Comparison of ENCODE assay signal across 9 mouse cellular contexts in the genomic region with DNA sequence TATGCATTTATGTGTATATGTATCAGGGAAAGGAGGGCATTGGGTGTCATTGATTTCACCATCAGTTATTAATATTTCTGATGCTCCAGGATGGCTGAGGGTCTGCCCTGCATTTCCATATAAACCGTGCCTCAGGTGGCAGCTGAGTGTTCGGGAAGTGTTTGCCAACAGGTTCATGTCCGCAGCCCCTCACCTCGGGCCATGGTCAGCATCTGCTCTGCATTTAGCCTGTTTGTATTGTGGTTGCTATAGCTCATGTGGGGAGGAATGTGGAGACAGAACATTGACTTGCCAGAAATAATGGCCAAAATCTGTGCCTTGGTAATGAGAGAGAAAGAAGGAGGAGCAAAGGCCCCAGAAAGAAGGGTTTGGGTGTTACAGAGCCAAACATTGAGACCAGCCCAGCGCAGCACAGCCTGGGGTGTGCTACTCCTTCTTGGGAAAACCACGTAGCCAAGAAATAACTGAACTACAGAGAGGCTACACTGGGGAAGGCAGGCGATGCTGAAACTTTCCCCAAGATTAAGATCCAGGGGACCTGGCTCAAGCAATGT.
"Had no signal": no experiment of that assay in that cellular context is flagged by ENCODE, and none has a peak within 500 bp of the region (broad histone marks: within the 10 kb centered on the region; RNA-seq: fewer than 3 reads in every experiment).

No protein-coding gene starts in this region.

- H3K27ac ChIP-seq: layer of hippocampus, adult 2 months; liver, embryonic 13.5 days had no signal

- H3K36me3 ChIP-seq: liver, embryonic 13.5 days had no signal

- H3K4me3 ChIP-seq: layer of hippocampus, adult 2 months; liver, embryonic 13.5 days had no signal

- ATAC-seq: liver, postnatal 0 days had no signal

- H3K9me3 ChIP-seq: liver, embryonic 13.5 days had no signal

- DNase-seq: kidney, adult 18-20 months; kidney, postnatal 10 days; kidney, postnatal 4 days; liver; liver, embryonic 13.5 days; liver, postnatal 0 days; right cerebral cortex, postnatal 25 days; thymus, postnatal 36 days had no signal

- H3K4me1 ChIP-seq: liver, embryonic 13.5 days had no signal

- H3K27me3 ChIP-seq: liver, embryonic 13.5 days had no signal

- H3K9ac ChIP-seq: liver, embryonic 13.5 days; liver, postnatal 0 days had no signal

- H3K4me2 ChIP-seq: liver, embryonic 13.5 days had no signal
